Mouse (Mus musculus) thymus, adult 2 months (tissue): ENCODE data around the gene Tesk2. TPM values are rescaled to one million over a fixed set of nuclear protein-coding genes. Genes with fewer than 3 reads are reported as not detected.
"Not testable (repeated sequence)": the region's sequence is repeated elsewhere in the genome, so short reads cannot be mapped to it uniquely, and the experiment has no call there.

ENCODE experiments used
- DNase-seq: peaks from one replicate; pipeline ENCODE4 v3.0.0; 2021
- H3K27ac ChIP-seq: fragments of 200-500 bp; 2 replicates; pipeline ENCODE4 v1.5.1; 2012; ENCODE audit warnings: low read length, control low read depth; ENCODE audit not compliant: control insufficient read depth, insufficient read depth
- H3K27me3 ChIP-seq: fragments of 200-500 bp; 2 replicates; pipeline ENCODE4 v1.6.1; 2012; ENCODE audit warnings: mild to moderate bottlenecking, low read length, moderate library complexity, mixed read lengths; ENCODE audit not compliant: control insufficient read depth, insufficient read depth
- H3K36me3 ChIP-seq: fragments of 200-500 bp; 2 replicates; pipeline ENCODE4 v1.6.1; 2012; ENCODE audit warnings: mild to moderate bottlenecking, low read length, moderate library complexity; ENCODE audit not compliant: control insufficient read depth, insufficient read depth
- H3K4me1 ChIP-seq: fragments of 200-500 bp; replicated peaks from 2 replicates; pipeline ENCODE4 v1.6.1; 2012; ENCODE audit warnings: low read length; ENCODE audit not compliant: control insufficient read depth, insufficient read depth
- H3K4me3 ChIP-seq: fragments of 200-500 bp; 2 replicates; pipeline ENCODE4 v1.5.1; 2012; ENCODE audit warnings: mild to moderate bottlenecking, low read length, control low read depth, moderate library complexity; ENCODE audit not compliant: control insufficient read depth, insufficient read depth
- CTCF ChIP-seq: fragments of 200-500 bp; IDR thresholded peaks from 2 replicates; pipeline ENCODE4 v1.5.1; 2012; ENCODE audit warnings: mild to moderate bottlenecking, control low read depth, low read length, moderate library complexity, borderline replicate concordance; ENCODE audit not compliant: control insufficient read depth, poor library complexity, insufficient read depth; ENCODE audit errors: extremely low read depth
- POLR2A ChIP-seq: fragments of 200-500 bp; IDR thresholded peaks from 2 replicates; pipeline ENCODE4 v1.6.1; 2012; ENCODE audit warnings: mild to moderate bottlenecking, low read length, control low read depth, moderate library complexity; ENCODE audit not compliant: control insufficient read depth, poor library complexity, insufficient read depth; ENCODE audit errors: extremely low read depth
- WGBS: fragments of 180-500 bp; shearing (Covaris S2); methylation state at CpG from one replicate; pipeline ENCODE4 v1.1.7; 2018; 5-methylcytosine and 5-hydroxymethylcytosine counted together
- polyA plus RNA-seq: library from polyadenylated mRNA; depleted of rRNA; stranded (reverse); fragments of >200 nt; gene quantifications from 2 replicates; pipeline ENCODE4 v1.2.3, GENCODE M21; 2012; rRNA removed

The Tesk2 gene
- polyA plus RNA-seq, 1 experiment, result 4.4 TPM

GRCm38 (mm10) chr4:116838999-116839398 lies 118.3 kb downstream of the Tesk2 start:
- WGBS, result 80% methylated on average over 2 of the region's 2 CpGs
- Histone ChIP-seq H3K27me3 (no peaks in the 10 kb centered on the region), H3K4me1 (no peaks in the 10 kb centered on the region), H3K27ac (no peak overlapping the region), H3K36me3 (no peaks in the 10 kb centered on the region), H3K4me3 (no peak overlapping the region)
- TF ChIP-seq POLR2A (no peak), CTCF (no peak)
- DNase-seq, result no peak

- H3K36me3 ChIP-seq, H3K27ac ChIP-seq, H3K4me3 ChIP-seq, H3K4me1 ChIP-seq, DNase-seq, H3K27me3 ChIP-seq: not testable (repeated sequence)
- 41% methylated on average over 22 of the region's 29 CpGs for WGBS
These were observed 119.3 kb downstream of the Tesk2 start for GRCm38 (mm10) chr4:116840096-116840495.

GRCm38 (mm10) chr4:116840841-116841240 lies 120.1 kb downstream of the Tesk2 start:
- Histone ChIP-seq H3K4me3 (no peak overlapping the region), H3K36me3 (no peaks in the 10 kb centered on the region), H3K27ac (no peak overlapping the region), H3K27me3 (no peaks in the 10 kb centered on the region), H3K4me1 (no peaks in the 10 kb centered on the region)
- DNase-seq, result no peak
- WGBS, result 82% methylated on average over 6 of the region's 6 CpGs
- TF ChIP-seq CTCF (no peak), POLR2A (no peak)

GRCm38 (mm10) chr4:116844324-116844723 lies 123.6 kb downstream of the Tesk2 start:
- H3K36me3 ChIP-seq, result no peaks in the 10 kb centered on the region
- no peaks in the 10 kb centered on the region for H3K27me3 ChIP-seq
- no peak for DNase-seq
- no peaks in the 10 kb centered on the region for H3K4me1 ChIP-seq
- no peak overlapping the region for H3K4me3 ChIP-seq
- no peak for TF ChIP-seq CTCF
- no peak for TF ChIP-seq POLR2A
- H3K27ac ChIP-seq, result no peak overlapping the region
- over 99% methylated on average over 3 of the region's 3 CpGs for WGBS

GRCm38 (mm10) chr4:116849901-116850300 lies 129.2 kb downstream of the Tesk2 start:
- no peak for DNase-seq
- no peaks in the 10 kb centered on the region for H3K4me1 ChIP-seq
- H3K27me3 ChIP-seq, result no peaks in the 10 kb centered on the region
- 87% methylated on average over 3 of the region's 3 CpGs for WGBS
- no peaks in the 10 kb centered on the region for H3K36me3 ChIP-seq
- no peak overlapping the region for H3K4me3 ChIP-seq
- no peak for TF ChIP-seq POLR2A
- no peak for TF ChIP-seq CTCF
- H3K27ac ChIP-seq, result no peak overlapping the region

GRCm38 (mm10) chr4:116854286-116854685 lies 133.5 kb downstream of the Tesk2 start:
- TF ChIP-seq POLR2A (no peak), CTCF (no peak)
- WGBS, result 59% methylated on average over 2 of the region's 2 CpGs
- H3K4me3 ChIP-seq, result no peak overlapping the region
- H3K27ac ChIP-seq, result no peak overlapping the region
- DNase-seq, result no peak
- no peaks in the 10 kb centered on the region for H3K4me1 ChIP-seq
- H3K36me3 ChIP-seq, result no peaks in the 10 kb centered on the region
- H3K27me3 ChIP-seq, result no peaks in the 10 kb centered on the region

Other genes with a start within 250 kb of the Tesk2 start
- 2.5 and 3.6 TPM in 2 replicates for gene Ipp, start 213.4 kb upstream of the Tesk2 start, polyA plus RNA-seq
- 7.2 and 8.0 TPM in 2 replicates for gene Tmem69, start 165.0 kb upstream of the Tesk2 start, polyA plus RNA-seq
- gene Gpbp1l1, start 163.3 kb upstream of the Tesk2 start, polyA plus RNA-seq, result 76.9 and 81.2 TPM in 2 replicates
- gene Ccdc17, start 124.3 kb upstream of the Tesk2 start, polyA plus RNA-seq, result 7.3 and 9.9 TPM in 2 replicates
- gene Nasp, start 93.0 kb upstream of the Tesk2 start, polyA plus RNA-seq, result 14.2 and 15.8 TPM in 2 replicates
- gene Akr1a1, start 69.3 kb upstream of the Tesk2 start, polyA plus RNA-seq, result 490 and 565 TPM in 2 replicates
- 61.8 and 99.5 TPM in 2 replicates for gene Prdx1, start 35.4 kb upstream of the Tesk2 start, polyA plus RNA-seq
- 10.5 and 10.8 TPM in 2 replicates for gene Mmachc, start 12.5 kb upstream of the Tesk2 start, polyA plus RNA-seq
- gene Ccdc163, start 12.4 kb upstream of the Tesk2 start, polyA plus RNA-seq, result 46.0 and 48.2 TPM in 2 replicates
- gene Toe1, start 86.7 kb downstream of the Tesk2 start, polyA plus RNA-seq, result 42.8 and 44.8 TPM in 2 replicates
- 31.6 and 32.0 TPM in 2 replicates for gene Mutyh, start 86.8 kb downstream of the Tesk2 start, polyA plus RNA-seq
- gene Hpdl, start 100.8 kb downstream of the Tesk2 start, polyA plus RNA-seq, result 0.58 and 0.73 TPM in 2 replicates
- gene Zswim5, start 156.4 kb downstream of the Tesk2 start, polyA plus RNA-seq, result 0.20 and 0.22 TPM in 2 replicates